Mouse (Mus musculus) neural tube, embryonic 13.5 days (tissue): ENCODE data around the gene Fam172a. TPM values are rescaled to one million over a fixed set of nuclear protein-coding genes. Genes with fewer than 3 reads are reported as not detected.

ENCODE experiments used
- ATAC-seq: fragments of 200-750 bp; cut with Nextera tagmentation; 2 replicates; pipeline ENCODE4 v1.8.0; 2017; ENCODE audit warnings: low read depth, mild to moderate bottlenecking, moderate TSS enrichment, moderate library complexity
- H3K27ac ChIP-seq: fragments of 300-500 bp; sonication (generic); replicated peaks from 2 replicates; pipeline ENCODE4 v1.5.1; 2015; ENCODE audit warnings: moderate library complexity, mild to moderate bottlenecking, inconsistent platforms
- H3K27me3 ChIP-seq: fragments of 300-500 bp; sonication (generic); 2 replicates; pipeline ENCODE4 v1.6.1; 2015; ENCODE audit warnings: mild to moderate bottlenecking, inconsistent platforms
- H3K36me3 ChIP-seq: fragments of 300-500 bp; sonication (generic); 2 replicates; pipeline ENCODE4 v1.6.1; 2015; ENCODE audit warnings: mild to moderate bottlenecking, inconsistent platforms
- H3K4me1 ChIP-seq: fragments of 300-500 bp; sonication (generic); replicated peaks from 2 replicates; pipeline ENCODE4 v1.6.1; 2015; ENCODE audit warnings: inconsistent platforms
- H3K4me2 ChIP-seq: fragments of 300-500 bp; sonication (generic); 2 replicates; pipeline ENCODE4 v1.6.1; 2015; ENCODE audit warnings: inconsistent platforms, mild to moderate bottlenecking, moderate library complexity
- H3K4me3 ChIP-seq: fragments of 300-500 bp; sonication (generic); 2 replicates; pipeline ENCODE4 v1.5.1; 2015; ENCODE audit warnings: mild to moderate bottlenecking, inconsistent platforms
- H3K9ac ChIP-seq: fragments of 300-500 bp; sonication (generic); 2 replicates; pipeline ENCODE4 v1.6.1; 2015; ENCODE audit warnings: moderate library complexity, mild to moderate bottlenecking, inconsistent platforms
- H3K9me3 ChIP-seq: fragments of 300-500 bp; sonication (generic); 2 replicates; pipeline ENCODE4 v1.6.1; 2016; ENCODE audit warnings: inconsistent platforms
- WGBS: fragments of 180-500 bp; shearing (Covaris S2); methylation state at CpG from one replicate; pipeline ENCODE4 v1.1.7; 2015; 5-methylcytosine and 5-hydroxymethylcytosine counted together
- polyA plus RNA-seq: library from polyadenylated mRNA; unstranded; fragments of >200 nt; fragmentation: Nextera tagmentation; extraction: Ambion mirVana; gene quantifications from 2 replicates; pipeline ENCODE4 v1.2.1, GENCODE M21; 2015

Gene Fam172a
- polyA plus RNA-seq, 1 experiment from 2014 or later, result 35.3 TPM

DNA sequence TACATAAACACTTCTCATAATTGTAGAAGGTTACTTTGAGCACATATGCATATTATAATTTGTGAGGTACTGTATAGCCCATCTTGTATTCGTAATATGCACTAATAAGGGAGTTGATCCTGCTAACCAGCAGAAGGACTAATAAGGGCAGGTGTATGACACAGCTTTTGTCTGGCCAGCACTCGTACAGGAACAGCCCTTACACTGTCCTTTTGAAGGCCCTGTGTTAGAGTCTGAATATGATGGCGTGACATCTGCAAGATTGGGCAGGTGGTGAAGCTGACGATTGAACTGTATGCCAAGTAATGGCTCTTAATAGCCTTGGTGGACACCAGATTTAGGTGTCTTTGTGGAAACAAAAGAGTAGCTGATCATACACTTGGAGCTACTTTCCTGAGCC, 176.3 kb downstream of the Fam172a start:
- Histone ChIP-seq H3K4me3 (no peak overlapping the region), H3K9ac (no peak overlapping the region)
- no peak for ATAC-seq

DNA sequence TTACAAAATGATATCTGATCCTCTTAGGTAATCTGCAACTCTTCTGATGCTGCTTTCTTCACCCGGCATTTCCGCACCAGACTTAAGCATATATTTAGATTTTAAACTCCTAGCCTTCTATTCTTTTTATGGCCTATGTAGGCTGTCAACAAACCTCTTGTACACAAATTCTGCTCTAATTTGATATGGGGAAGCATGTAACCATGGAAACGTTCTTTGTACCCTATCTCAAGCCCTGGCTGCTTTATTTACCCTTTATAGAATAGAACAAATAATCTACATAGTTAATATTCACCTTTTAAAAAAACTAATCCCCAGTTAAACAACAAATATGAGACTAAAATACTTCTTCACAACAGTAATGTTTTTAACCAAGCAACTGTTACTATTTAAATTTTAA, 176.7 kb downstream of the Fam172a start:
- Histone ChIP-seq H3K4me2 (no peak overlapping the region), H3K9ac (no peak overlapping the region), H3K36me3 (no peaks in the 10 kb centered on the region), H3K27ac (no peak overlapping the region), H3K4me3 (no peak overlapping the region), H3K27me3 (no peaks in the 10 kb centered on the region), H3K4me1 (no peaks in the 10 kb centered on the region), H3K9me3 (no peaks in the 10 kb centered on the region)
- no peak for ATAC-seq
- 86% methylated on average over 3 of the region's 3 CpGs for WGBS

More for the DNA sequence above, 176.3 kb downstream of the Fam172a start:
- Histone ChIP-seq H3K9me3 (no peaks in the 10 kb centered on the region), H3K4me2 (no peak overlapping the region), H3K27ac (no peak overlapping the region), H3K36me3 (no peaks in the 10 kb centered on the region), H3K27me3 (no peaks in the 10 kb centered on the region), H3K4me1 (no peaks in the 10 kb centered on the region)
- WGBS, result 72% methylated on average over 4 of the region's 4 CpGs

DNA sequence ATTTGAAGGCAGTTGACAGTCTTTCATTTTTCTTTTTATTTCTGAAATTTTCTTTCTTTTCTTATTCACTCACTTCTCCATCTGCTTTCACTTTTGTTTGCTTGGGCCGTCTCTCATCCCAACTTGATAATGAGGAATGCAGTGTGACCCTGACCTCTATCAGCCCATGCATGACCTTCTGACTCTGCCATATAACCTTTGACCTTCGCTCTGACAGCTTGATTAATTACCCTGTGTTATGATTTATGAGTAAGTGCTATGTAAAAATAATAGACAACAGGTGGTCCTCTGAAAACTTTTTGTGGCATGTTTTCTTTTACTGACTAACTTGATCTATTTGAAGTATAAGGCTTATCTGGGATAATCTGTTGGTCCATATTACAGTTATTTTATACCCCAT, 195.8 kb downstream of the Fam172a start:
- Histone ChIP-seq H3K27ac (no peak overlapping the region), H3K27me3 (no peaks in the 10 kb centered on the region), H3K9me3 (no peaks in the 10 kb centered on the region), H3K4me3 (no peak overlapping the region), H3K4me2 (no peak overlapping the region), H3K4me1 (peaks cover 13% of the 10 kb centered on the region), H3K9ac (no peak overlapping the region), H3K36me3 (no peaks in the 10 kb centered on the region)
- no peak for ATAC-seq
- WGBS, result 33% methylated on average over 2 of the region's 2 CpGs

DNA sequence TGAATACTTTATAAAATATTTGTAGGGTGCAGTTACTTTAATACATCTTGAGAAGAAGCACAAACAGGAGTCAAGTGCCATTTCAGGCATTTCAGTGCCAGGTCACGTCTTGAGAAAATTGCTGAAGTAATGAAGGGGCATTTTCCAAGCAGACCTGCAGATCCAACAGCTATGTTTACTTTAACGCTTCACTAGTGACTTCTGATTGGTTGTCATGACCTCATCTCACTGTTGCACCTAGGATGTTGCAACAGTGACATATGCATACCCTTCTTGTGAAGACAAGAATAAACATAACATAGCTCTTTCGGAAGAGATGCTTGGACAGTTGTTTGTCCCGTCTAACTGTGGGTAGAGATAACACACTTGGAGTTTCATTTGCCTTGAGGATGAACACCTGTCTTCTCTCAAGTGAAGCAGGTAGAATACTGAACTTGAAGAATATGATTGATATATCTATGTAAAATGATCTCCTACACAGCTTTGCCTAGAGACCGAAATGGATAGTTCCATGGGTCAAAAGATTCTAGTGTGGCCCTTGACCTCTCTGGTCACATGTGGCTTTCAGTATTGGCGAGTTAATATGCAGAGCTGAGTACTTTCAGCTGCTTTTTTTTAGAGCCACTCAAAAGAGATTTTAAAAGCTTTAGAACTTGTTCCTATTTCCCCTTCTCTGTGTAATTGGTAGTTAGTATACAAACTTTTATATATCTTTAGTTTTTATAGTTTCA, 196.4 kb downstream of the Fam172a start:
- Histone ChIP-seq H3K27ac (no peak overlapping the region), H3K4me1 (peaks cover 9% of the 10 kb centered on the region), H3K4me3 (no peak overlapping the region), H3K4me2 (no peak overlapping the region), H3K36me3 (peaks cover under 1% of the 10 kb centered on the region; the same call in 1 of the 2 replicates), H3K9ac (no peak overlapping the region), H3K9me3 (no peaks in the 10 kb centered on the region), H3K27me3 (no peaks in the 10 kb centered on the region)
- ATAC-seq, result no peak
- 55% methylated on average over 6 of the region's 6 CpGs for WGBS

DNA sequence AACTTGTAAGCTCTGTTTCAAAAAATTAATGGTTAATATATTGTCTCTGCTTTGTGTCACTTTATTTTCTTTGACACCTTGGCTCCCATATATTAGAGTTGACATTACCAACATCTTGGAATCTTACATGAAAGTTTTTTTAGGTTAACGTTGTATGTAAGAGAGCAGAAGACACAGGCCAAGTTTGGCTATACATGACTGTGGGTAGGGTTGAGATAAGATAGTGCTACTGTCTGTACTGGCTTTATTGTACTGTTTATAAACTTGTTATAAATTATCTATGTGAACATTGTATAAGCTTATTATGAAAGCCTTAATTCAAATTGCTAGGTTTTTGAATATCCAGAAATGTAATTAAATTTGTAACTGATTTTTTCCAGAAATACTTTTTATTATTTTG, 197.9 kb downstream of the Fam172a start:
- no peak for ATAC-seq
- H3K36me3 ChIP-seq, result peaks cover 3% of the 10 kb centered on the region; the same call in 1 of the 2 replicates
- no peaks in the 10 kb centered on the region for H3K4me1 ChIP-seq
- H3K27ac ChIP-seq, result no peak overlapping the region
- no peak overlapping the region for H3K4me3 ChIP-seq
- H3K27me3 ChIP-seq, result no peaks in the 10 kb centered on the region
- H3K9me3 ChIP-seq, result no peaks in the 10 kb centered on the region
- WGBS, result 67% methylated on average over 1 of the region's 1 CpGs
- H3K4me2 ChIP-seq, result no peak overlapping the region
- H3K9ac ChIP-seq, result no peak overlapping the region

DNA sequence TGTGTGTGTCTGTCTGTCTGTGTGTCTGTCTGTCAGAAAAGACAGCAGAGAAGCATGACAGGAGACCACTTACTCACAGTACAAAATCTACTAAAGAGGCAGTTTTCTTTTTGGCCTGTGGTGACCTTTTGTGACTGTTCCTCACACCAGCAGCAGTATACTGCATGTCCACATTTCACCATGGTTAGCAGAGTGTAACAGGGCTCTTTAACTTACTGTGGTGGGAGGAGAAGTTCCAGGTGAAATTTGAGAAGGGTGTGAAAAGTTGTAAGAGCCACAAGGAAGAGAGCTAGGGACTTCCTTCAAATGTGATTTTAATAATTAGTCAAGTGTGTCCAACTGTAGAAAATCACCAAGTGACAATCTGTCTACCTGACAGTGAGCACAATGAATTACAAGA, 199.0 kb downstream of the Fam172a start:
- Histone ChIP-seq H3K4me2 (no peak overlapping the region), H3K9ac (no peak overlapping the region), H3K4me1 (no peaks in the 10 kb centered on the region), H3K9me3 (no peaks in the 10 kb centered on the region), H3K27ac (no peak overlapping the region), H3K36me3 (peaks cover 3% of the 10 kb centered on the region; the same call in 1 of the 2 replicates), H3K4me3 (no peak overlapping the region), H3K27me3 (no peaks in the 10 kb centered on the region)
- no peak for ATAC-seq

DNA sequence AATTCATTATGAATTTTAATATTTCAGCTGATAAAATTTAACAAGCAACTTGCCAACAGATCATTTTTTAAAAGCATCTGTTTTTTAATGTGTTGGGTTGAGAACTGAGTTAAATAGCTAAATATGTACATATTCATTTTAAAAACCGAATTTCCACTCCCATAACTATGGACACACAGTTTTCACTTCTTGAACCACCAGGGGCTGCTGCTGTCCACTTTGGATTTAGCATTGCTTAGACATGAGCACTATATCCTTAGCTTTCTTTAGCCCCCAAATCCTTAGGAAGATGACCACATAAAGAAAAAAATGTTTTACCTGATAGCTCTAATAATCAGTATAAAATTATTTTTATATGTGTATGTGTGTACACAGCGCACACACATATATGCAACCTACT, 207.4 kb downstream of the Fam172a start:
- no peak for ATAC-seq
- no peak overlapping the region for H3K4me2 ChIP-seq
- H3K36me3 ChIP-seq, result no peaks in the 10 kb centered on the region
- H3K4me1 ChIP-seq, result no peaks in the 10 kb centered on the region
- no peaks in the 10 kb centered on the region for H3K27me3 ChIP-seq
- no peak overlapping the region for H3K4me3 ChIP-seq
- no peaks in the 10 kb centered on the region for H3K9me3 ChIP-seq
- no peak overlapping the region for H3K27ac ChIP-seq
- H3K9ac ChIP-seq, result no peak overlapping the region
- 88% methylated on average over 2 of the region's 2 CpGs for WGBS

DNA sequence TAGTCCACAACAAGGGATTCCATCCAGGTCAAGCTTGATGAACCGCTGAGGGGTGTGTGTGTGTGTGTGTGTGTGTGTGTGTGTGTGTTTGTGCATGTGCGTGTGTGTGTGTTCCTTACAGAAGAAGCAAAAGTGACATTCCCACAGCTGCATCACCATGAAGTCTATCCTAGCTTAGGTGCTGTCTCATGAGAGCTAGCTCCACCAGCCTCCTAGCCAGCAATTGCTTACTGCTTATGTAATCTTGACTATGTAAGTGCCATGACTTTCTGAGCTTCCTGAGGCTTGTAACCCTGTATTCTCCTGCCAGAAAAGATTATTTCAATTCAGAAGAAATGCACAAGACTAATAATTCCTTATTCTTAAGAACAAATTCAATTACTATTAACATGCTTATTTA, 221.0 kb downstream of the Fam172a start:
- ATAC-seq, result no peak
- H3K4me1 ChIP-seq, result no peaks in the 10 kb centered on the region
- no peaks in the 10 kb centered on the region for H3K9me3 ChIP-seq
- no peaks in the 10 kb centered on the region for H3K27me3 ChIP-seq
- H3K27ac ChIP-seq, result no peak overlapping the region
- H3K4me3 ChIP-seq, result no peak overlapping the region
- H3K4me2 ChIP-seq, result no peak overlapping the region
- WGBS, result 83% methylated on average over 2 of the region's 2 CpGs
- no peak overlapping the region for H3K9ac ChIP-seq
- H3K36me3 ChIP-seq, result no peaks in the 10 kb centered on the region

DNA sequence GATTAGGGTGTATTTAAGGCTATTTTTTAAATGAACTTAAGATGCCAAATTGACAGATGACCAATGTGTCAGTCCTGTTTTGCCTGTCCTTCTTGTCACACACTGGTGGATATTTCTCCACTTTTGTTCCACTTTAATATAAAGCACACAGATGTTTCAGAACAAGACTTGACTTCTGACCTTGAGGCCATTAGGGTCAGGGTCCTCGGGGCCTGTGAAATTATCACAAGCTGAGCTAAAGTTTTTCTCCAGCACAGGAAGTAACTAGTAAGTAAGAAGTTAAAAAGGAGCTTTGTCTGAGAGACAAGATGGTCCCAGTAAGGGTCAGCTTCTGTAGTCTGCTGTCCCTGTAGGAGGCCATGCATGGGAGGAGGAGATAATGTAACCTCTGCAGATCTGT, 255.8 kb downstream of the Fam172a start:
- ATAC-seq, result no peak
- Histone ChIP-seq H3K4me2 (no peak overlapping the region), H3K27ac (no peak overlapping the region), H3K36me3 (no peaks in the 10 kb centered on the region), H3K27me3 (no peaks in the 10 kb centered on the region), H3K4me3 (no peak overlapping the region), H3K9ac (no peak overlapping the region), H3K9me3 (no peaks in the 10 kb centered on the region), H3K4me1 (no peaks in the 10 kb centered on the region)
- 5% methylated on average over 1 of the region's 1 CpGs for WGBS

DNA sequence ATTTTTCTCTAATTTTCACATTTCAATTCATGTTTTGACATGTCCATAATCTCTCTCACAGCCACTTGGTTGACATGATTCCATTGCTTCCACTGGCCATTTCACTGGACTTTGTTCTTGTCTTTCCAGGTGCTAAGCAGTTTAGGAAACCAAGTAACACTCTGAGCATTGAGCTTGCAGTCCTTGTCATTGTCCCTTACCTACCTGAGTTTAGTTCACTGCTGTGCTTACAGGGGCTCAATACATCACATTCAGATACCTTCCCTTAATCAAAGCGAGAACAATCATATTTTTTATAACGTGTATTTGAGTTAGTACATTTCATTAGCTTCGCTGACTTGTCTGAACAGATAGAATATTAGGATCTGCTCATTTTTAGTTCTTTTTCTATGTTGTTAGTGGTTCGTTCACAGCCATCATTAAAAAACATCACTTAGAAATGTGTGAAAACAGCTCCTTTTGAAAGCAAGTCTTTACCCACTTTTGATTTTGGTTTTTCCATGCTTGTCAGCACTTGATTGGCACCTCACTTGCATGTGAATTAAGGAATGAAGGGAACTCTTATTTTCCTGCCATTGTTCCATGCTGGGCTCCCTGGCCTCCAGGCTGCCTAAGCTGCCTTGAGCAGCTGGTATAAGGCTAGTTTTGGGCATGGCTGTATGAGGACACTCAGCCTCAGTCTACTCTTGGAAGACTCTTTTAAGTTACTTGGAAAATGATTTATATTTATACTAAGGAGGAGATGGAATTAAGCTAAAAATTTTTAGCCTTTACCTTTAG, 257.9 kb downstream of the Fam172a start:
- H3K4me2 ChIP-seq, result no peak overlapping the region
- no peak overlapping the region for H3K27ac ChIP-seq
- H3K4me3 ChIP-seq, result no peak overlapping the region
- H3K9me3 ChIP-seq, result no peaks in the 10 kb centered on the region; the same call in 1 of the 2 replicates
- WGBS, result 83% methylated on average over 4 of the region's 4 CpGs
- H3K9ac ChIP-seq, result no peak overlapping the region
- no peaks in the 10 kb centered on the region for H3K27me3 ChIP-seq
- ATAC-seq, result no peak
- H3K36me3 ChIP-seq, result no peaks in the 10 kb centered on the region
- no peaks in the 10 kb centered on the region for H3K4me1 ChIP-seq

DNA sequence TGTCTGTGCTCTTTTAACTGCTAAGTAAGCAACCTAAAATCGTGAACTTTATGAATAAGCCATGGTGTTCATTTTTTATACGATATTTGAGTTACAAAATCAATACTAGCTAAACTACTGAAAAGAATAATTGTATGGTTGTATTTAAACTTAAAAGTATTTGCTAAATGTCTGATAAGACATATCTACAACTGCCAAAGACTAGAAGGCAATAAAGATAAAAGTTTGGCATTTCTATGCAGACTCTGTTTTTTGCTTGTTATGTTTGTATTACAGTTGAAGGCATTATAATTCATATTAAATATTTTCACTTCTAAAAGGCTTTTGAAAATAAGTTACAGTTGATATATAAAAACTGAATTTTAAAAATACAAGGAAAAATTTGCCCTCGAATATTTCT, 274.4 kb downstream of the Fam172a start:
- Histone ChIP-seq H3K4me2 (no peak overlapping the region), H3K9ac (no peak overlapping the region), H3K4me1 (no peaks in the 10 kb centered on the region), H3K27ac (no peak overlapping the region), H3K36me3 (no peaks in the 10 kb centered on the region), H3K9me3 (no peaks in the 10 kb centered on the region), H3K4me3 (no peak overlapping the region), H3K27me3 (no peaks in the 10 kb centered on the region)
- 84% methylated on average over 3 of the region's 3 CpGs for WGBS
- ATAC-seq, result no peak

DNA sequence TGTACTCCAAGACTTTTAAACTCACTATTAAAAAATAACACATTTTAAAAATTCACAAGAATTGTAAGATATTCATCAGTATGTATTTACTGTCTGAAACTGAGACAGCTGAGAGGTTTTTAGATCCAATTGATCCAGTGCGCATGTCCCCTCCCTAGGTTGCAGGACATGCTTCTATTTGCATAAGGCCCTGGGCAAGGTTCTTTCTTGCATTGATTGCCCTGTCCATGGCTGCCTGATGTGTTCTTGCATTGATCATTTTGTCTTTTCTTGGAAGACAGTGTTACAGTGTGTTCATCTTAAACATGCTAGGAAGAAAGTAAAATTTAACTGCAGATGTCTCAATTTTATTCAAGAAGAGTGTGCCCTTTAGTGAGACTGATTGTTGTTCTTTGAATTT, 275.3 kb downstream of the Fam172a start:
- Histone ChIP-seq H3K27ac (no peak overlapping the region), H3K36me3 (no peaks in the 10 kb centered on the region), H3K9ac (no peak overlapping the region), H3K4me3 (no peak overlapping the region), H3K9me3 (no peaks in the 10 kb centered on the region), H3K4me1 (no peaks in the 10 kb centered on the region), H3K27me3 (no peaks in the 10 kb centered on the region), H3K4me2 (no peak overlapping the region)
- whole genome bisulfite sequencing, result 63% methylated on average over 1 of the region's 1 CpGs
- ATAC-seq, result no peak
